Mouse (Mus musculus): Measurements from ENCODE around the gene Best2.
A peak's percentile ranks its signal among the peaks of the same experiment; 100 is the strongest.

Gene Best2

GRCm38 (mm10) chr8:84966603-84967002, 47.7 kb downstream of the Best2 start:
- peak; percentile 49 for DNase-seq

- peak; percentile 96 for DNase-seq
Measured at GRCm38 (mm10) chr8:84965731-84966291, 48.5 kb downstream of the Best2 start.

GRCm38 (mm10) chr8:84963952-84964351, 50.4 kb downstream of the Best2 start:
- no peak for DNase-seq

- DNase-seq: no peak
Measured at GRCm38 (mm10) chr8:84959811-84960210, 54.5 kb downstream of the Best2 start.
